Mouse (Mus musculus) G1E (cell line): Measurements from ENCODE around the gene Slc23a2.

ENCODE experiments used
- CTCF ChIP-seq: IDR thresholded peaks from 2 replicates; pipeline ENCODE4 v1.5.1; 2012; ENCODE audit warnings: low read depth, low read length, inconsistent platforms, mixed read lengths
- GATA1 ChIP-seq: IDR thresholded peaks from 2 replicates; pipeline ENCODE4 v1.6.1; 2012; ENCODE audit warnings: borderline replicate concordance, low read length, inconsistent platforms, mixed read lengths
- POLR2AphosphoS5 ChIP-seq: IDR thresholded peaks from 2 replicates; pipeline ENCODE4 v1.6.1; 2012; ENCODE audit warnings: low read depth, low read length, inconsistent platforms; ENCODE audit not compliant: insufficient replicate concordance
- TAL1 ChIP-seq: conservative IDR thresholded peaks from 2 replicates; pipeline ENCODE4 v1.6.1; 2012; ENCODE audit warnings: low read depth, low read length, inconsistent platforms, mixed read lengths

- no peak for TF ChIP-seq CTCF
- TF ChIP-seq GATA1, result no peak
- no peak for TF ChIP-seq POLR2AphosphoS5
- no peak for TF ChIP-seq TAL1
Measured at GRCm38 (mm10) chr2:132073052-132073451, 71.9 kb downstream of the Slc23a2 start.
